8 mouse cellular contexts compared by ENCODE assay signal in the genomic region with DNA sequence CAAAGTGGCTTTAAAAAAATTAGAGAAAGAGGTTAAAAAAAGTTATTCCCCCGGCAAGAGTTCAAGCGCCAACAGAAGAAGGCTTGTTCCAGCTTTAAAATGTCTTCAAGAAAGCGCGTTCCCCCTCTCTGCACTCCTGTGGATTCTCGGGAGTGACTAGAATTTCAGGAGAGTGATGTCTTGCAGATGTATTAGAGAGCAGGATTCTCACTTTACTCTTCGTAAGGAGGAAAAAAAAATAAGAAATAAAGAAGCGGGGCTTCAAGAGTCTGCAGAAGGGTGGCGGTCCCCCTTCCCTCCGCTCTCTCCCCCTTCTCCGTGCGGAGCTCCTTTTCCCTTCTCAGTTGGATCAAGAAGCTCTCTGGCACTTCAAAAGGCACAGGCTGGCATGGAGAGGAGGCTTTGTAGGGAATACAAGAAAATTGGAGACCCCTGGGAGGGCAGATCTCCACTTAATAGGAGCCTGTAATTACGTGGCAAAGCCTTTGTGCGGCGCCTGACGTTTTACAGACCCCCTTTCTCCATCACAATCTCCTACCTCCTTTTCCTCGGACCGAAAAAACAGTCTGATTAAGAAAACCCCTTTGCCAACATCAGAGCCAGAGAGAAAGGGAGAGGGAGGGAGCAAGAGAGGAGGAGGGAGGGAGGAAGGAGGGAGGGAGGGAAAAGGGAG. TPM values are rescaled to one million over a fixed set of nuclear protein-coding genes. Genes with fewer than 3 reads are reported as not detected.
A peak's percentile ranks its signal among the peaks of the same experiment; 100 is the strongest.
DNase-seq lines count a peak whose midpoint lies in the region; ATAC-seq and TF ChIP-seq lines count a peak whose summit lies in the region.

Gene Prrx1 (minus strand): TSS at position 610 of the 673 bp plus-strand sequence.

- DNase-seq in right cerebral cortex, postnatal 10 days (ENCODE audit: low spot score in 2 of 2): peak; percentile 34 to 46
- no peak for DNase-seq in right cerebral cortex, postnatal 36 days (ENCODE audit: low spot score in 2 of 2)
- peak; percentile 74 for DNase-seq in limb, embryonic 14.5 days (ENCODE audit: low spot score)
- peak; percentile 56 for DNase-seq in retina, postnatal 1 day
- no peak for DNase-seq in cerebellum, adult 11 months

- H3K4me2 ChIP-seq in heart, embryonic 15.5 days: peak within 1 kb of the TSS; percentile 94
- peak within 1 kb of the TSS; percentile 79 for H3K4me2 ChIP-seq in limb, embryonic 14.5 days (replicated peaks; ENCODE audit: low read depth, low read length, severe bottlenecking)

- WGBS in heart, embryonic 15.5 days: under 1% methylated on average over 17 of the region's 17 CpGs
- under 1% methylated on average over 17 of the region's 17 CpGs for WGBS in limb, embryonic 14.5 days

- H3K4me1 ChIP-seq in embryonic fibroblast, embryonic 13.5 days (ENCODE audit: control insufficient read depth, insufficient read depth, low read length): no peaks in the 10 kb centered on the region
- peaks cover 33% of the 10 kb centered on the region for H3K4me1 ChIP-seq in heart, embryonic 15.5 days (replicated peaks)
- H3K4me1 ChIP-seq in limb, embryonic 14.5 days (ENCODE audit: control insufficient read depth, insufficient read depth, low read length): peaks cover 11% of the 10 kb centered on the region; the same call in 1 of the 2 replicates

- 0 out of 2 replicates have a peak, but pooled peaks have one; percentile 71 for TF ChIP-seq POLR2A in embryonic fibroblast, embryonic 13.5 days (IDR thresholded peaks at IDR 0.05; ENCODE audit: low read depth, low read length)
- TF ChIP-seq POLR2A in limb, embryonic 14.5 days (IDR thresholded peaks at IDR 0.05; ENCODE audit: borderline replicate concordance, extremely low read depth, insufficient read depth, insufficient read length): peak; percentile 67; the same call in 1 of the 2 replicates

- no peaks in the 10 kb centered on the region for H3K9me3 ChIP-seq in heart, embryonic 15.5 days (replicated peaks)
- no peaks in the 10 kb centered on the region for H3K9me3 ChIP-seq in limb, embryonic 14.5 days (ENCODE audit: control insufficient read depth, low read length)

- H3K4me3 ChIP-seq in embryonic fibroblast, embryonic 13.5 days (ENCODE audit: insufficient read depth, low read length): peak within 1 kb of the TSS; percentile 79
- H3K4me3 ChIP-seq in heart, embryonic 15.5 days: peak within 1 kb of the TSS; percentile 74
- H3K4me3 ChIP-seq in limb, embryonic 14.5 days (replicated peaks; ENCODE audit: low read length): peak within 1 kb of the TSS; percentile 84

- peak within 1 kb of the TSS; percentile 97 for H3K27ac ChIP-seq in embryonic fibroblast, embryonic 13.5 days (ENCODE audit: insufficient read depth, low read length)
- peak within 1 kb of the TSS; percentile 77 for H3K27ac ChIP-seq in heart, embryonic 15.5 days
- H3K27ac ChIP-seq in limb, embryonic 14.5 days (replicated peaks; ENCODE audit: low read depth, low read length): peak within 1 kb of the TSS; percentile 100

- peaks cover 54% of the 10 kb centered on the region for H3K27me3 ChIP-seq in heart, embryonic 15.5 days
- H3K27me3 ChIP-seq in limb, embryonic 14.5 days (ENCODE audit: control insufficient read depth, insufficient read depth, low read length): no peaks in the 10 kb centered on the region

- no peaks in the 10 kb centered on the region for H3K36me3 ChIP-seq in heart, embryonic 15.5 days
- peaks cover 23% of the 10 kb centered on the region for H3K36me3 ChIP-seq in limb, embryonic 14.5 days (ENCODE audit: control insufficient read depth, insufficient read depth, low read length)

- ATAC-seq in heart, embryonic 15.5 days (replicated peaks; ENCODE audit: insufficient number of reproducible peaks, insufficient read depth, low FRiP score, low read depth): no peak
- peak; percentile 39 for ATAC-seq in limb, embryonic 14.5 days (ENCODE audit: low FRiP score, low read depth)
- ATAC-seq in inflammation-experienced regulatory T-cells, adult 6 months: no peak

- peak within 1 kb of the TSS; percentile 73 for H3K9ac ChIP-seq in heart, embryonic 15.5 days
- H3K9ac ChIP-seq in limb, embryonic 14.5 days (ENCODE audit: low read depth, low read length, severe bottlenecking): peak within 1 kb of the TSS; percentile 100

- no peak for TF ChIP-seq CTCF in embryonic fibroblast, embryonic 13.5 days (IDR thresholded peaks at IDR 0.05; ENCODE audit: borderline replicate concordance, insufficient read depth, low read length)

RNA-seq across cellular contexts. Expression of gene Prrx1, which starts in this region (rescaled TPM):
- 429 and 537 TPM in 2 replicates for polyA plus RNA-seq in embryonic fibroblast, embryonic 13.5 days (2011; ENCODE audit: insufficient read length, low read depth, missing spikeins)
- polyA plus RNA-seq in heart, embryonic 15.5 days (2015; fragmentation: Nextera tagmentation; extraction: Ambion mirVana): 10.8 and 13.7 TPM in 2 replicates
- 122 and 123 TPM in 2 replicates for polyA plus RNA-seq in limb, embryonic 14.5 days (2012; rRNA removed)
- polyA plus RNA-seq in limb, embryonic 14.5 days (2014; fragmentation: Nextera tagmentation; extraction: Ambion mirVana): 114 and 134 TPM in 2 replicates
- not detected for polyA plus RNA-seq in inflammation-experienced regulatory T-cells, adult 6 months (2017; shearing (Covaris generic))

Comparison
In these comparisons a context has a peak if more than half of its experiments do, and no peak if none do; other contexts are left out.
1. RNA of gene Prrx1 (polyA plus RNA-seq): 429 to 537 TPM in embryonic fibroblast, embryonic 13.5 days, 114 to 134 TPM in limb, embryonic 14.5 days and 10.8 to 13.7 TPM in heart, embryonic 15.5 days; not detected in inflammation-experienced regulatory T-cells, adult 6 months; every median in the first group is over 10 times any median in the second.
2. DNase-seq: peak in right cerebral cortex, postnatal 10 days (2 of 2), limb, embryonic 14.5 days (single experiment) and retina, postnatal 1 day (single experiment); none in right cerebral cortex, postnatal 36 days (0 of 2) and cerebellum, adult 11 months (single experiment).
3. Peak in every context shown above with its lines, with median percentiles within 50 percentile points of each other: H3K27ac ChIP-seq and H3K4me3 ChIP-seq.